ENCODE assay signal across 20 mouse cellular contexts in genomic region chr9:73755185-73755584, GRCm38 (mm10).
A peak's percentile ranks its signal among the peaks of the same experiment; 100 is the strongest.
DNase-seq lines count a peak whose midpoint lies in the region; ATAC-seq and TF ChIP-seq lines count a peak whose summit lies in the region.
"Had no signal": no experiment of that assay in that cellular context is flagged by ENCODE, and none has a peak within 500 bp of the region (broad histone marks: within the 10 kb centered on the region; RNA-seq: fewer than 3 reads in every experiment).

No protein-coding gene starts in this region.

- intact Hi-C loops in left cerebral cortex, postnatal 4 days (cut with DNase I), result no loop called here

- no peak overlapping the region for H3K4me2 ChIP-seq in midbrain, postnatal 0 days (ENCODE audit: low read depth, low read length, poor library complexity, severe bottlenecking)
- H3K4me2 ChIP-seq in midbrain, embryonic 15.5 days, result no peak overlapping the region
- H3K4me2 ChIP-seq: forebrain, embryonic 13.5 days; hindbrain, embryonic 14.5 days had no signal

- no peaks in the 10 kb centered on the region for H3K4me1 ChIP-seq in midbrain, postnatal 0 days (ENCODE audit: insufficient read depth, low read length)
- H3K4me1 ChIP-seq in midbrain, embryonic 15.5 days, result no peaks in the 10 kb centered on the region
- H3K4me1 ChIP-seq: embryonic facial prominence, embryonic 10.5 days; forebrain, embryonic 13.5 days had no signal

- no peak overlapping the region for H3K4me3 ChIP-seq in midbrain, postnatal 0 days (ENCODE audit: low read depth, low read length)
- H3K4me3 ChIP-seq in midbrain, embryonic 15.5 days, result no peak overlapping the region
- H3K4me3 ChIP-seq: embryonic facial prominence, embryonic 10.5 days; forebrain, embryonic 13.5 days had no signal

- H3K9ac ChIP-seq in midbrain, postnatal 0 days (replicated peaks; ENCODE audit: low read length, poor library complexity, severe bottlenecking), result no peak overlapping the region
- no peak overlapping the region for H3K9ac ChIP-seq in midbrain, embryonic 15.5 days
- H3K9ac ChIP-seq: forebrain, embryonic 13.5 days; forebrain, postnatal 0 days; hindbrain, embryonic 14.5 days had no signal

- TF ChIP-seq CTCF in midbrain, postnatal 0 days (IDR thresholded peaks at IDR 0.05), result no peak

- DNase-seq in midbrain, postnatal 0 days (ENCODE audit: low spot score), result peak; percentile 35
- peak; percentile 16 for DNase-seq in cerebellum, adult 11 months
- DNase-seq in cerebellum, adult 8-10 months, result peak; percentile 20
- peak; percentile 6 to 28 for DNase-seq in cerebellum, postnatal 36 days
- DNase-seq in left cerebral cortex, postnatal 4 days, result no peak
- DNase-seq in gastrocnemius, adult 18-20 months (ENCODE audit: low spot score), result no peak
- DNase-seq: adrenal gland, postnatal 14 days; forebrain, postnatal 0 days; gastrocnemius, postnatal 36 days; heart, adult 11 months; heart, postnatal 14 days; kidney, adult 8-10 months had no signal

- WGBS in midbrain, postnatal 0 days, result 64% methylated on average over 2 of the region's 2 CpGs
- WGBS in midbrain, embryonic 15.5 days, result 67% methylated on average over 2 of the region's 2 CpGs

- H3K36me3 ChIP-seq in midbrain, postnatal 0 days (ENCODE audit: insufficient read depth, low read length), result no peaks in the 10 kb centered on the region
- no peaks in the 10 kb centered on the region for H3K36me3 ChIP-seq in midbrain, embryonic 15.5 days (replicated peaks)
- H3K36me3 ChIP-seq: embryonic facial prominence, embryonic 10.5 days had no signal

- H3K9me3 ChIP-seq in midbrain, postnatal 0 days (ENCODE audit: low read length), result no peaks in the 10 kb centered on the region
- no peaks in the 10 kb centered on the region for H3K9me3 ChIP-seq in midbrain, embryonic 15.5 days
- H3K9me3 ChIP-seq: embryonic facial prominence, embryonic 10.5 days; forebrain, embryonic 13.5 days had no signal

- no peak for ATAC-seq in midbrain, postnatal 0 days (ENCODE audit: low FRiP score)
- no peak for ATAC-seq in midbrain, embryonic 15.5 days (replicated peaks)
- ATAC-seq: activated CD4-positive, CD25-positive, alpha-beta regulatory T cell, adult 4 months; forebrain, embryonic 13.5 days; forebrain, postnatal 0 days; intestine, embryonic 16.5 days; Patski had no signal

- no peak overlapping the region for H3K27ac ChIP-seq in midbrain, postnatal 0 days (ENCODE audit: low read depth, low read length)
- H3K27ac ChIP-seq in midbrain, embryonic 15.5 days, result no peak overlapping the region
- H3K27ac ChIP-seq: embryonic facial prominence, embryonic 10.5 days; forebrain, embryonic 13.5 days; hindbrain, embryonic 14.5 days had no signal

- no peaks in the 10 kb centered on the region for H3K27me3 ChIP-seq in midbrain, postnatal 0 days (ENCODE audit: insufficient read depth, low read length)
- no peaks in the 10 kb centered on the region for H3K27me3 ChIP-seq in midbrain, embryonic 15.5 days (replicated peaks)
- H3K27me3 ChIP-seq: CH12.LX; forebrain, embryonic 13.5 days; Patski had no signal

Comparison
In these comparisons a context has a peak if more than half of its experiments do, and no peak if none do; other contexts are left out.
1. DNase-seq: peak in midbrain, postnatal 0 days (single experiment), cerebellum, adult 11 months (single experiment), cerebellum, adult 8-10 months (single experiment) and cerebellum, postnatal 36 days (2 of 2); none in left cerebral cortex, postnatal 4 days (single experiment) and gastrocnemius, adult 18-20 months (single experiment).